Mouse (Mus musculus): Measurements from ENCODE around the gene Rap1gap2.
A peak's percentile ranks its signal among the peaks of the same experiment; 100 is the strongest.

Rap1gap2 gene

GRCm38 (mm10) chr11:74574768-74575434 is 35.8 kb downstream of the Rap1gap2 start:
- no peak for DNase-seq (ENCODE audit: low read depth)

GRCm38 (mm10) chr11:74572459-74573061 is 38.2 kb downstream of the Rap1gap2 start:
- peak; percentile 98 for DNase-seq (ENCODE audit: low read depth)

GRCm38 (mm10) chr11:74569735-74570134 is 41.0 kb downstream of the Rap1gap2 start:
- DNase-seq (ENCODE audit: low read depth) = no peak

GRCm38 (mm10) chr11:74568463-74568862 is 42.3 kb downstream of the Rap1gap2 start:
- DNase-seq (ENCODE audit: low read depth) = no peak

- DNase-seq (ENCODE audit: low read depth) = no peak
These were observed 42.7 kb downstream of the Rap1gap2 start for GRCm38 (mm10) chr11:74568004-74568403.

- no peak for DNase-seq (ENCODE audit: low read depth)
These were observed 44.3 kb downstream of the Rap1gap2 start for GRCm38 (mm10) chr11:74566326-74566874.

- DNase-seq (ENCODE audit: low read depth) = no peak
These were observed 49.3 kb downstream of the Rap1gap2 start for GRCm38 (mm10) chr11:74561392-74561791.

- peak; percentile 55 for DNase-seq (ENCODE audit: low read depth)
These were observed 50.0 kb downstream of the Rap1gap2 start for GRCm38 (mm10) chr11:74560600-74561227.

- no peak for DNase-seq (ENCODE audit: low read depth)
These were observed 50.8 kb downstream of the Rap1gap2 start for GRCm38 (mm10) chr11:74559793-74560433.

GRCm38 (mm10) chr11:74558933-74559332 is 51.8 kb downstream of the Rap1gap2 start:
- no peak for DNase-seq (ENCODE audit: low read depth)

- DNase-seq (ENCODE audit: low read depth) = peak; percentile 40
These were observed 53.1 kb downstream of the Rap1gap2 start for GRCm38 (mm10) chr11:74557456-74558230.

GRCm38 (mm10) chr11:74555716-74556374 is 54.9 kb downstream of the Rap1gap2 start:
- peak; percentile 93 for DNase-seq (ENCODE audit: low read depth)

- peak; percentile 65 for DNase-seq (ENCODE audit: low read depth)
These were observed 55.9 kb downstream of the Rap1gap2 start for GRCm38 (mm10) chr11:74554683-74555341.

- DNase-seq (ENCODE audit: low read depth) = peak; percentile 83
These were observed 59.1 kb downstream of the Rap1gap2 start for GRCm38 (mm10) chr11:74551568-74551967.

GRCm38 (mm10) chr11:74550615-74551102 is 60.1 kb downstream of the Rap1gap2 start:
- DNase-seq (ENCODE audit: low read depth) = no peak

- no peak for DNase-seq (ENCODE audit: low read depth)
These were observed 61.8 kb downstream of the Rap1gap2 start for GRCm38 (mm10) chr11:74548781-74549382.

GRCm38 (mm10) chr11:74546933-74547694 is 63.6 kb downstream of the Rap1gap2 start:
- DNase-seq (ENCODE audit: low read depth) = peak; percentile 95

GRCm38 (mm10) chr11:74546165-74546564 is 64.5 kb downstream of the Rap1gap2 start:
- DNase-seq (ENCODE audit: low read depth) = peak; percentile 77

- no peak for DNase-seq (ENCODE audit: low read depth)
These were observed 65.2 kb downstream of the Rap1gap2 start for GRCm38 (mm10) chr11:74545560-74545959.

Data from 416B (cell line).